Mouse (Mus musculus) bone marrow, adult 2 months (tissue): Measurements from ENCODE around the gene Ankdd1a.

Source experiments
- CTCF ChIP-seq: fragments of 200-500 bp; IDR thresholded peaks from 2 replicates; pipeline ENCODE4 v1.5.1; 2011; ENCODE audit warnings: low read length, control low read depth; ENCODE audit not compliant: control insufficient read depth, insufficient read depth
- POLR2A ChIP-seq: fragments of 200-500 bp; IDR thresholded peaks from 2 replicates; pipeline ENCODE4 v1.6.1; 2011; ENCODE audit warnings: low read depth, mild to moderate bottlenecking, control low read depth, low read length, borderline replicate concordance; ENCODE audit not compliant: control insufficient read depth

- TF ChIP-seq CTCF (no peak), POLR2A (no peak)
These were observed at the start of gene Ankdd1a for GRCm38 (mm10) chr9:65519807-65520504.
